Mouse (Mus musculus) intestine, embryonic 16.5 days (tissue): ENCODE measurements at regions not wholly inside any gene's neighbourhood (a gene's known extent, or its start where the extent isn't known, plus 50 kb on each side); places are given as distances from the start of the nearest gene placed in this dataset.
"Not testable (repeated sequence)": the region's sequence is repeated elsewhere in the genome, so short reads cannot be mapped to it uniquely, and the experiment has no call there.

Experiments used
- ATAC-seq: fragments of 200-750 bp; cut with Nextera tagmentation; 2 replicates; pipeline ENCODE4 v1.8.0; 2017; ENCODE audit warnings: moderate TSS enrichment, moderate library complexity
- H3K27ac ChIP-seq: fragments of 300-500 bp; sonication (generic); 2 replicates; pipeline ENCODE4 v1.5.1; 2014; ENCODE audit warnings: mild to moderate bottlenecking, low read length
- H3K27me3 ChIP-seq: fragments of 300-500 bp; sonication (generic); replicated peaks from 2 replicates; pipeline ENCODE4 v1.6.1; 2014; ENCODE audit warnings: low read length, control low read depth, mixed read lengths; ENCODE audit not compliant: control insufficient read depth, insufficient read depth
- H3K36me3 ChIP-seq: fragments of 300-500 bp; sonication (generic); 2 replicates; pipeline ENCODE4 v1.6.1; 2014; ENCODE audit warnings: low read length, control low read depth; ENCODE audit not compliant: control insufficient read depth, insufficient read depth
- H3K4me1 ChIP-seq: fragments of 300-500 bp; sonication (generic); 2 replicates; pipeline ENCODE4 v1.6.1; 2014; ENCODE audit warnings: low read length, control low read depth, mixed read lengths; ENCODE audit not compliant: control insufficient read depth, insufficient read depth
- H3K4me2 ChIP-seq: fragments of 300-500 bp; sonication (generic); 2 replicates; pipeline ENCODE4 v1.6.1; 2014; ENCODE audit warnings: low read depth, low read length, control low read depth
- H3K4me3 ChIP-seq: fragments of 300-500 bp; sonication (generic); 2 replicates; pipeline ENCODE4 v1.5.1; 2014; ENCODE audit warnings: mild to moderate bottlenecking, low read length
- H3K9ac ChIP-seq: fragments of 300-500 bp; sonication (generic); 2 replicates; pipeline ENCODE4 v1.6.1; 2014; ENCODE audit warnings: low read depth, low read length
- H3K9me3 ChIP-seq: fragments of 300-500 bp; sonication (generic); 2 replicates; pipeline ENCODE4 v1.6.1; 2016; ENCODE audit warnings: low read length, control low read depth; ENCODE audit not compliant: control insufficient read depth
- WGBS: fragments of 180-500 bp; shearing (Covaris S2); extraction: QIAGEN DNeasy Blood & Tissue Kit; methylation state at CpG from one replicate; pipeline ENCODE4 v1.1.7; 2014; 5-methylcytosine and 5-hydroxymethylcytosine counted together

DNA sequence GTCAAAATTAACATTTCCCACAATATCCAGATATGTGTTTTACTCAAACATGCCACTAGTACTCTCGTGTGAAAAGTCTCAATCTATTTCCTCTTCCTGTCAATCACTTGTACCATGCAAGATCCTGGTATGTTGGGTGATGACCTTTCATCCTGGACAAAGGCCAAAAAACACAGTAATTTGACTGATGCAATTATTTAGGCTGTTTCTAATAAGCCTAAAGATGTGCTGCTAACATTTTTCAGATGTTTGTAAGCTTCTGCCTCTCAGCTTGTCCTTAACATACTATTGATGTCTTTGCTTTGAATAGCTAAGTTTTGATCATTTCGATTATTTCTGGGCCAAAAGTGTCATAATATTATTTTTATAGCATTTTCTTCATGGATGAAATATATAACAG, 418.4 kb upstream of the Arrdc4 start:
- no peak overlapping the region for H3K27ac ChIP-seq
- H3K9ac ChIP-seq = no peak overlapping the region
- H3K9me3 ChIP-seq = no peaks in the 10 kb centered on the region
- no peak for ATAC-seq
- H3K4me2 ChIP-seq = no peak overlapping the region
- H3K4me3 ChIP-seq = no peak overlapping the region
- no peaks in the 10 kb centered on the region for H3K4me1 ChIP-seq
- WGBS = 48% methylated on average over 2 of the region's 2 CpGs
- H3K27me3 ChIP-seq = no peaks in the 10 kb centered on the region
- no peaks in the 10 kb centered on the region for H3K36me3 ChIP-seq

DNA sequence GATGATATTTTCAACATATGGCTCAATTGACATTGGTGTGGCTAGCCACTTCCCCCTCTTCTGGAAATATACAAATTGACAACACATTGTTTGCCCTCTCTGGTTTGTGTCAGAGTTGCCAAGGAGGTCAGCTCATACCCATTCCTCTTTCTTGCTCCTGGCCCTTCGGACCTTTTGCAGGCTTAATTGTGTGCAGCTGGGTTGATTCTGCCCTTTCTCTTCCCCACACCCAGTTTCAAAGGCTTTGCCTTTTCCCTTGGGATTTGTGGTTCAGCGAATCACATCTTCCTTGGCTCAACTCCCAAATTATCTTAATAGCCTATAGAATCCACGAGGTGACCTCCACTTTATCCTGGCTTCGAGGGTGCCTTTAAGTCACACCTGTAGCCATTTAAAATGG, 412.9 kb upstream of the Arrdc4 start:
- ATAC-seq = no peak
- Histone ChIP-seq H3K36me3 (no peaks in the 10 kb centered on the region), H3K27me3 (no peaks in the 10 kb centered on the region), H3K4me2 (no peak overlapping the region), H3K27ac (no peak overlapping the region), H3K4me1 (no peaks in the 10 kb centered on the region), H3K9ac (no peak overlapping the region), H3K4me3 (no peak overlapping the region), H3K9me3 (no peaks in the 10 kb centered on the region)
- WGBS = 76% methylated on average over 4 of the region's 4 CpGs

DNA sequence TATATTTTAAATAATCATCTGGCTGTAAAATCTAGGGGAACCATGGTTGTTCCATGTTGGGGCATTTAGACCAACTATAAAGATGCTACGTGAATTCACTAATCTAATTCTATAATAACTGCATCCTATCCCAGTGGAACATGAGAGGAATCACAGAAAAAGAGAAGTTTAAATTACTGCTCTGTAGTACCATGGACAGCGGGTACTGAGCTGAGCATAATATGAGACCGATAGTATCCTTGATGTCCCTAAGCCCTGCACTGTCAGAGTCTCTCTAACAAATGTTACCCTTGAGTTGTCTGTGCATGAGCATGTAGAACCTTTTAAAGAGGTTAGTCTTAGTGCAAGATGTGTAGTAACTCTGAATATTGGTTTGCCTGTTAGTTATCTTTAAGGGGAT, 393.3 kb upstream of the Arrdc4 start:
- no peaks in the 10 kb centered on the region for H3K9me3 ChIP-seq
- H3K27ac ChIP-seq = no peak overlapping the region
- no peak overlapping the region for H3K4me3 ChIP-seq
- no peaks in the 10 kb centered on the region for H3K4me1 ChIP-seq
- H3K4me2 ChIP-seq = no peak overlapping the region
- WGBS = 74% methylated on average over 3 of the region's 3 CpGs
- no peak for ATAC-seq
- no peak overlapping the region for H3K9ac ChIP-seq
- H3K36me3 ChIP-seq = no peaks in the 10 kb centered on the region
- no peaks in the 10 kb centered on the region for H3K27me3 ChIP-seq

DNA sequence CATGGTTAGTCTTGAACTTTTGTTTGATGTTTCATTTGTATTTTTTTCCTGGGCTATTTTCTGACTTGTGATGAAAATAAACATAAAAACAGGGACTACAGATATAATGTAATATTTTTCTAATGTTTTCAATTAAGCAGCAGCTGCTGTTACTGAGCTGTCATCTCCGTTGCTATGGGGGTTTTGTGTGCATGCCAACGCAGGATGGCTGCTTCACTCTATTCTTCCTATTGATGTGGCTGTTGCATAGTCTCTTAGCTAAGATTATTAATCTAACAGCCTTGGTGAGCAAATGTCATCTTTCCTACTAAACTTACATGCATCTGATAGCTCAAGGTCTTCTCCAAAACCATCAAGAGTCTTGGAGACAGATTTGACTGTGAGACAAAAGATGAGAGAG, 384.4 kb upstream of the Arrdc4 start:
- no peak overlapping the region for H3K4me2 ChIP-seq
- no peak overlapping the region for H3K9ac ChIP-seq
- 82% methylated on average over 2 of the region's 2 CpGs for WGBS
- no peak overlapping the region for H3K27ac ChIP-seq
- H3K27me3 ChIP-seq = no peaks in the 10 kb centered on the region
- no peaks in the 10 kb centered on the region for H3K36me3 ChIP-seq
- H3K4me3 ChIP-seq = no peak overlapping the region
- H3K4me1 ChIP-seq = no peaks in the 10 kb centered on the region
- ATAC-seq = no peak
- H3K9me3 ChIP-seq = no peaks in the 10 kb centered on the region

DNA sequence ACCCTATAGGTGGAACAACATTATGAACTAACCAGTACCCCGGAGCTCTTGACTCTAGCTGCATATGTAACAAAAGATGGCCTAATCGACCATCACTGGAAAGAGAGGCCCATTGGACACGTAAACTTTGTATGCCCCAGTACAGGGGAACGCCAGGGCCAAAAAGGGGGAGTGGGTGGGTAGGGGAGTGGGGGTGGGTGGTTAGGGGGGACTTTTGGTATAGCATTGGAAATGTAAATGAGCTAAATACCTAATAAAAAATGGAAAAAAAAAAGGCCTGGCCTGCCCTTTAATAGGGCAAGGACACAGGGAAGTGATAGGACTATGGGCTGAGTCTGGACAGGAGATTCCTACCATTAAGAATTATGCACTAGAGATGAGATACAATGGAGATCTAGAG, 352.7 kb upstream of the Arrdc4 start:
- H3K4me2 ChIP-seq, H3K4me3 ChIP-seq, H3K36me3 ChIP-seq, H3K9ac ChIP-seq, H3K4me1 ChIP-seq, H3K9me3 ChIP-seq, H3K27me3 ChIP-seq, H3K27ac ChIP-seq, ATAC-seq: not testable (repeated sequence)
- 100% methylated on average over 1 of the region's 4 CpGs for WGBS

DNA sequence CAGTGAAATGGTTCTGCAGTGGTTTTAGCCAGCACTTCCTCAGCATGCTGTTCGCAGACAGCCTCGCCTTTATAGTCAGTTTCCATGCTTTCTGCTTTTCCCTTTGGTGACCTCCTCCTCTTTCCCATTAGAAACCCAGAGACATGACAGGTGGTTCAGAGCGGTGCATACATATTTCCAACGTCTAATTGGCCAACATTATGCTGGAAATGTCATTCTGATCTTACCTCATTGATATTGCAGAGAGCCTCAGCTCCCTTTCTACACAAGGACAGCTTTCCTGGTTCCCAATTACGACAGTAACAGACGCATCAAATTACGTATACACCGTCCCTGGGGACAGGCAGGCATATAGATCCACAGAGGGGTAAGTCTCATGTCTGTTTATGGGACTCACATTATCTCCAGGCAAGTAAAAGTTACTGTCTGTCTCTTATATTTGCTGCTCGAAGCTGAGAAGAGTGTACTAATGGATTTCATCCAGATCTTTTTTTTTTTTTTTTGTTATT, 348.6 kb upstream of the Arrdc4 start:
- Histone ChIP-seq H3K4me1 (no peaks in the 10 kb centered on the region), H3K4me3 (no peak overlapping the region), H3K9ac (no peak overlapping the region), H3K27me3 (no peaks in the 10 kb centered on the region), H3K4me2 (no peak overlapping the region), H3K9me3 (no peaks in the 10 kb centered on the region), H3K36me3 (no peaks in the 10 kb centered on the region), H3K27ac (no peak overlapping the region)
- 45% methylated on average over 9 of the region's 9 CpGs for WGBS
- ATAC-seq = no peak

DNA sequence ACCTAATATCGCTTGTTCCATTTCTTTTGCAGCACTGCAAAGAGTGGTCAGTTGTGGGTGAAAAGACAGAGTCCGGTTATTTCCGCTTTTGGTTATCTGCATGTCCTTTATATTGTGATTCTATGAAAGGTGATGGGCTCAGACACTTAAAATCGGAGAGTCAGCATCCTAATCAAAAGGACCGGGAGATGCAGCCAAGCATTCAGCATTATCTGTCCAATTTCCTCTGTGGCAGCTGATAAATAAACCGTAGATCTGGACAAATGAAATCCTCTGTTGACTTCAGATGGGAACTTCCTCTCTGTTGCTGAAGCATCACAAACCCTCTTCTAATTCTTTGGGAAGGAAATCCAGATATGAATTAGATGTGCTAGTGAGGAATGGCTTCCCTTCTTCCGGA, 325.7 kb upstream of the Arrdc4 start:
- H3K36me3 ChIP-seq = no peaks in the 10 kb centered on the region
- H3K4me2 ChIP-seq = no peak overlapping the region
- H3K27me3 ChIP-seq = no peaks in the 10 kb centered on the region
- WGBS = 86% methylated on average over 7 of the region's 7 CpGs
- H3K27ac ChIP-seq = no peak overlapping the region
- H3K4me3 ChIP-seq = no peak overlapping the region
- H3K4me1 ChIP-seq = no peaks in the 10 kb centered on the region
- H3K9me3 ChIP-seq = no peaks in the 10 kb centered on the region
- ATAC-seq = no peak
- no peak overlapping the region for H3K9ac ChIP-seq

DNA sequence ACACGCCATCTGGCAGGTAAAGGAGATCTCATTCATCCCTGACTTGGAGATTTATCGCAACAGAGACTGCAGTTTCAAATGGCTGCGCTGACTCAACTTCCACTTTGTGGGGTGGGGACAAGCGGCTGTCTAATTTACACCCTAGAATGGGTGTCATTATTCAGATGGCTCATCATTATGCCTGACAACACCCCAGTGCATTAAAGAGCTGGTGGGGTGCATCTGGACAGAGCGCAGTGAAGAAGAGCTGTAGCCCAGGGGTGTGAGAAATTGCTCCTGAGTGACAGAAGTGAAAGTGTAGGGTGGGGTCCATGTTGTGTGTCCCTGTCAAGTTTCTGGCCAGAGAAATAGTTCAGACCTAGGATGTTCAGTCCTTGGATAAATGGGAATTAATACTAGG, 314.0 kb upstream of the Arrdc4 start:
- Histone ChIP-seq H3K4me3 (no peak overlapping the region), H3K4me1 (no peaks in the 10 kb centered on the region), H3K9ac (no peak overlapping the region), H3K27me3 (no peaks in the 10 kb centered on the region), H3K36me3 (no peaks in the 10 kb centered on the region), H3K27ac (no peak overlapping the region), H3K9me3 (no peaks in the 10 kb centered on the region), H3K4me2 (no peak overlapping the region)
- ATAC-seq = no peak
- 87% methylated on average over 5 of the region's 5 CpGs for WGBS

DNA sequence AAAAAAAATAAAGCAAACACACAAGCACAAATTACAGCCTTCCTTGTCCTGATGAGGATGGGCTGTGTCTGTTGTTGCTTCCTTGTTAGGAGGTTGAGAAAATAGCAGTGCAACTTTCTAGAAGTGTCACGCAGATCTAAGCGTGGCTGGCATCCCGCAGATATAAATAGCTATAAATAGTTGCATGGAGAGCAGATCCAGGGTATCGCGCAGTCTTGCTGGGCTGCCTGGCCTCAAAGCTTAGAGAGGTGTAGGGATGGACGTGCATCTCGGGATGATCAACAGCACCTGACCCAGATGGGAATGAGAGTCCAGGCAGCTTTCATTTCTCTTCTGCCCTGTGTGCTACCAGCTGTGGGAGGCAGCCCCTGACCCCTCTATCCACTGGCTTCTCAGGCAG, 313.5 kb upstream of the Arrdc4 start:
- Histone ChIP-seq H3K9me3 (no peaks in the 10 kb centered on the region), H3K4me3 (no peak overlapping the region), H3K4me1 (no peaks in the 10 kb centered on the region), H3K27me3 (no peaks in the 10 kb centered on the region), H3K27ac (no peak overlapping the region), H3K36me3 (no peaks in the 10 kb centered on the region), H3K4me2 (no peak overlapping the region), H3K9ac (no peak overlapping the region)
- WGBS = 83% methylated on average over 7 of the region's 7 CpGs
- ATAC-seq = no peak

DNA sequence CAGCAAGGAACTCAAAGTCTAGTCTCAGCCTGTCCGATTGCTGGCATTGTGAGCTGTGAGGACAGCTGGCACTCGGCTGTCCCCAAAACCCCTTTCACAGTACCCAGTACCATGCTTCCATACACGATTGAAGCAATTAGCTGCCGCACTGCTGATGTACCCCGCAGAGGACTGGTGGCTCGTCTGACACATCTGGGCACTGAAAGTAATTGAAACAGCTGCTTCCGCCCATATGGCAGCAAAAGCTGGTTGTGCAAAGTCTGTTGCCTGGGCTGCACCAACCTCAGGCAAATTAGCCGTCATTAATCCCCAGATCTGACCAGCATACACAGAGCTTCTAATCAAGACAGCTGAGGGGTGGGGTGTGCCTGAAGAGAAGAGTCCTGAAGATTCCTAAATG, 313.1 kb upstream of the Arrdc4 start:
- no peak for ATAC-seq
- H3K4me3 ChIP-seq = no peak overlapping the region
- H3K36me3 ChIP-seq = no peaks in the 10 kb centered on the region
- no peaks in the 10 kb centered on the region for H3K27me3 ChIP-seq
- no peaks in the 10 kb centered on the region for H3K4me1 ChIP-seq
- no peaks in the 10 kb centered on the region for H3K9me3 ChIP-seq
- no peak overlapping the region for H3K4me2 ChIP-seq
- no peak overlapping the region for H3K9ac ChIP-seq
- 75% methylated on average over 8 of the region's 8 CpGs for WGBS
- H3K27ac ChIP-seq = no peak overlapping the region
